Mouse (Mus musculus) MEL (cell line): ENCODE data around the gene Rcc1. TPM values are rescaled to one million over a fixed set of nuclear protein-coding genes. Genes with fewer than 3 reads are reported as not detected.

Experiments used
- DNase-seq: peaks from one replicate; pipeline ENCODE4 v3.0.0; 2011; ENCODE audit warnings: low read depth, low spot score
- H3K27ac ChIP-seq: 2 replicates; pipeline ENCODE4 v1.5.1; 2012; ENCODE audit warnings: low read depth, mild to moderate bottlenecking, control low read depth, low read length, moderate library complexity; ENCODE audit not compliant: control insufficient read depth
- H3K27me3 ChIP-seq, 2 experiments: fragments of 150-350 bp in 1 of 2; sonication (generic) in 1 of 2; 2 replicates each; pipeline ENCODE4 v1.6.1; 2012; ENCODE audit warnings: low read length in 2 of 2, mild to moderate bottlenecking in 2 of 2, improper control_type of control experiment in 1 of 2, moderate library complexity in 1 of 2; ENCODE audit not compliant: insufficient read depth in 2 of 2, control insufficient read depth in 1 of 2
- H3K36me3 ChIP-seq, 2 experiments: 2 replicates each; pipeline ENCODE4 v1.6.1; 2012 to 2014; ENCODE audit warnings: low read length in 2 of 2, improper control_type of control experiment in 1 of 2, inconsistent platforms in 1 of 2, mild to moderate bottlenecking in 1 of 2; ENCODE audit not compliant: insufficient read depth in 2 of 2, control insufficient read depth in 1 of 2
- H3K4me1 ChIP-seq, 2 experiments: fragments of 150-350 bp in 1 of 2; sonication (generic) in 1 of 2; 2 replicates each; pipeline ENCODE4 v1.6.1; 2012; ENCODE audit warnings: low read length in 2 of 2, improper control_type of control experiment in 1 of 2, mild to moderate bottlenecking in 1 of 2; ENCODE audit not compliant: insufficient read depth in 2 of 2, control insufficient read depth in 1 of 2
- H3K4me3 ChIP-seq, 2 experiments: fragments of 150-350 bp in 1 of 2; sonication (generic) in 1 of 2; 2 replicates each; pipeline ENCODE4 v1.5.1; 2012; ENCODE audit warnings: low read depth in 2 of 2, low read length in 2 of 2, mild to moderate bottlenecking in 2 of 2, moderate library complexity in 2 of 2, control low read depth in 1 of 2, improper control_type of control experiment in 1 of 2; ENCODE audit not compliant: control insufficient read depth in 1 of 2, insufficient read depth in 1 of 2
- H3K79me2 ChIP-seq: 2 replicates; pipeline ENCODE4 v1.6.1; 2012; ENCODE audit warnings: mild to moderate bottlenecking, low read length, moderate library complexity; ENCODE audit not compliant: control insufficient read depth, poor library complexity, insufficient read depth
- H3K9ac ChIP-seq: 2 replicates; pipeline ENCODE4 v1.6.1; 2012; ENCODE audit warnings: low read depth, mild to moderate bottlenecking, control low read depth, low read length, moderate library complexity; ENCODE audit not compliant: control insufficient read depth, poor library complexity, severe bottlenecking
- H3K9me3 ChIP-seq: fragments of 150-350 bp; sonication (generic); replicated peaks from 2 replicates; pipeline ENCODE4 v1.6.1; 2012; ENCODE audit warnings: mild to moderate bottlenecking, low read length, improper control_type of control experiment, moderate library complexity; ENCODE audit not compliant: insufficient read depth
- BHLHE40 ChIP-seq: IDR thresholded peaks from 2 replicates; pipeline ENCODE4 v1.6.1; 2012; ENCODE audit warnings: low read depth, mild to moderate bottlenecking, inconsistent platforms, low read length, improper control_type of control experiment, borderline replicate concordance
- E2F4 ChIP-seq: IDR thresholded peaks from 2 replicates; pipeline ENCODE4 v1.6.1; 2011; ENCODE audit warnings: low read depth, low read length, improper control_type of control experiment, borderline replicate concordance
- EP300 ChIP-seq, 2 experiments: IDR thresholded peaks; 2 replicates each; pipeline ENCODE4 v1.6.1; 2011; ENCODE audit warnings: improper control_type of control experiment in 2 of 2, low read length in 2 of 2, low read depth in 1 of 2, mild to moderate bottlenecking in 1 of 2
- ETS1 ChIP-seq: IDR thresholded peaks from 2 replicates; pipeline ENCODE4 v1.6.1; 2012; ENCODE audit warnings: low read depth, mild to moderate bottlenecking, inconsistent platforms, low read length, improper control_type of control experiment, moderate library complexity
- GATA1 ChIP-seq: IDR thresholded peaks from 2 replicates; pipeline ENCODE4 v1.6.1; 2011; ENCODE audit warnings: low read depth, low read length, improper control_type of control experiment
- HCFC1 ChIP-seq: IDR thresholded peaks from 2 replicates; pipeline ENCODE4 v1.6.1; 2012; ENCODE audit warnings: low read depth, mild to moderate bottlenecking, inconsistent platforms, low read length, improper control_type of control experiment, moderate library complexity
- JUND ChIP-seq: IDR thresholded peaks from 2 replicates; pipeline ENCODE4 v1.6.1; 2011; ENCODE audit warnings: low read depth, mild to moderate bottlenecking, improper control_type of control experiment, low read length
- MAFK ChIP-seq: IDR thresholded peaks from 2 replicates; pipeline ENCODE4 v1.6.1; 2011; ENCODE audit warnings: low read depth, mild to moderate bottlenecking, low read length, improper control_type of control experiment, borderline replicate concordance
- MAX ChIP-seq: IDR thresholded peaks from 2 replicates; pipeline ENCODE4 v1.6.1; 2011; ENCODE audit warnings: low read length, improper control_type of control experiment
- MEF2A ChIP-seq: IDR thresholded peaks from 2 replicates; pipeline ENCODE4 v1.6.1; 2014; ENCODE audit warnings: low read depth, mild to moderate bottlenecking, inconsistent platforms, low read length, improper control_type of control experiment; ENCODE audit not compliant: poor library complexity, insufficient replicate concordance, severe bottlenecking; ENCODE audit errors: extremely low read depth
- POLR2A ChIP-seq, 2 experiments: IDR thresholded peaks; 2 replicates each; pipeline ENCODE4 v1.6.1; 2011 to 2012; ENCODE audit warnings: low read length in 2 of 2, mild to moderate bottlenecking in 2 of 2, control low read depth in 1 of 2, improper control_type of control experiment in 1 of 2, low read depth in 1 of 2, moderate library complexity in 1 of 2; ENCODE audit not compliant: control insufficient read depth in 1 of 2, insufficient read depth in 1 of 2, poor library complexity in 1 of 2
- RCOR1 ChIP-seq: IDR thresholded peaks from 2 replicates; pipeline ENCODE4 v1.6.1; 2012; ENCODE audit warnings: low read depth, mild to moderate bottlenecking, inconsistent platforms, low read length, improper control_type of control experiment
- SIN3A ChIP-seq: IDR thresholded peaks from 2 replicates; pipeline ENCODE4 v1.6.1; 2012; ENCODE audit warnings: low read length, improper control_type of control experiment, inconsistent platforms
- TAL1 ChIP-seq: IDR thresholded peaks from 2 replicates; pipeline ENCODE4 v1.6.1; 2012; ENCODE audit warnings: mild to moderate bottlenecking, inconsistent platforms, low read length, moderate library complexity, mixed read lengths
- TCF12 ChIP-seq: IDR thresholded peaks from 2 replicates; pipeline ENCODE4 v1.6.1; 2014; ENCODE audit warnings: low read depth, mild to moderate bottlenecking, inconsistent platforms, low read length, improper control_type of control experiment, moderate library complexity
- USF2 ChIP-seq, 2 experiments: IDR thresholded peaks; 2 replicates each; pipeline ENCODE4 v1.6.1; 2011 to 2012; ENCODE audit warnings: improper control_type of control experiment in 2 of 2, low read length in 2 of 2, borderline replicate concordance in 1 of 2, inconsistent platforms in 1 of 2, low read depth in 1 of 2, mild to moderate bottlenecking in 1 of 2; ENCODE audit not compliant: insufficient read depth in 1 of 2
- ZMIZ1 ChIP-seq: IDR thresholded peaks from 2 replicates; pipeline ENCODE4 v1.6.1; 2012; ENCODE audit warnings: low read depth, mild to moderate bottlenecking, inconsistent platforms, low read length, improper control_type of control experiment, moderate library complexity
- ZNF384 ChIP-seq: IDR thresholded peaks from 2 replicates; pipeline ENCODE4 v1.6.1; 2012; ENCODE audit warnings: low read depth, mild to moderate bottlenecking, inconsistent platforms, low read length, improper control_type of control experiment
- polyA plus RNA-seq, 2 experiments: library from polyadenylated mRNA; stranded (reverse) in 1 of 2; unstranded in 1 of 2; fragments of >175 nt in 1 of 2; fragments of >200 nt in 1 of 2; gene quantifications; 2 replicates each; pipeline versions ENCODE4 v1.2.1 to v1.2.4; 2012; ENCODE audit warnings: low replicate concordance in 2 of 2, low read depth in 1 of 2; ENCODE audit not compliant: insufficient read length in 2 of 2, insufficient read depth in 1 of 2, missing spikeins in 1 of 2
- total RNA-seq: library from RNA; depleted of rRNA; stranded (reverse); fragments of 300-350 nt; gene quantifications from 2 replicates; pipeline ENCODE4 v1.2.3, GENCODE M21; 2012

Rcc1 gene
- total and polyA plus RNA-seq, 3 experiments: 83.6 to 186 (median 147) TPM

DNA sequence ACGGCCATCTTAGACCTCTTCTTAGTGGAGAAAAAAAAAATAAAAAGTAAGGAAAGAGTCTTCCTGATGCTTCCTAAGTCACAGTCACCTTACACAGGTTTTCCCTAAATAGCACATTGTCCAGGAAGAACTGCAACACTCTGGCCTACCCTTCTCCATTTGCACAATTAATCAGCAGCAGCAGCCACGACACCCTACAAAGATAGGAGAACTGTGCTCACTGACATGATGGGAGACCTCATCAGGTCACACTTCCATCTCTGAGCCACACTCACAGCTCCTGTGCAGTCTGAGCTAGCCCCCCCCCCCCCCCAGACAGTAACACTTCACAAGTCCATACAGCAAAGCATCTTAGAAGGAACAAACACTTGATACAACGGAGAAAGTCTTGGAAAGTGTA, 43.7 kb upstream of the Rcc1 start:
- Histone ChIP-seq H3K27ac (peak overlapping the region; percentile 41), H3K4me3 (peak overlapping the region; percentile 41 to 75), H3K4me1 (peaks cover under 1 to 20% of the 10 kb centered on the region in 2 experiments), H3K9ac (peak overlapping the region; percentile 62), H3K27me3 (no peaks in the 10 kb centered on the region), H3K9me3 (no peaks in the 10 kb centered on the region), H3K79me2 (peaks cover 39% of the 10 kb centered on the region), H3K36me3 (peaks cover 0 to 26% of the 10 kb centered on the region in 2 experiments; a peak in 3 of 4 replicates)
- peak in 1 of 2 experiments; percentile 37; a peak in 1 of 4 replicates for TF ChIP-seq EP300 (IDR thresholded peaks at IDR 0.05; ENCODE audit: low read depth in 1 of 2, low read length in 2 of 2)
- TF ChIP-seq POLR2A (IDR thresholded peaks at IDR 0.05; ENCODE audit: control insufficient read depth in 1 of 2, insufficient read depth in 1 of 2, low read depth in 1 of 2, low read length in 2 of 2, poor library complexity in 1 of 2): no peak
- peak; percentile 20; the same call in 1 of the 2 replicates for TF ChIP-seq GATA1
- 0 out of 2 replicates have a peak, but pooled peaks have one; percentile 13 for TF ChIP-seq MEF2A
- TF ChIP-seq TCF12: peak; percentile 56
- TF ChIP-seq HCFC1: 0 out of 2 replicates have a peak, but pooled peaks have one; percentile 4
- 0 out of 2 replicates have a peak, but pooled peaks have one; percentile 31 for TF ChIP-seq MAX
- TF ChIP-seq ZMIZ1: no peak
- DNase-seq: peak; percentile 54

DNA sequence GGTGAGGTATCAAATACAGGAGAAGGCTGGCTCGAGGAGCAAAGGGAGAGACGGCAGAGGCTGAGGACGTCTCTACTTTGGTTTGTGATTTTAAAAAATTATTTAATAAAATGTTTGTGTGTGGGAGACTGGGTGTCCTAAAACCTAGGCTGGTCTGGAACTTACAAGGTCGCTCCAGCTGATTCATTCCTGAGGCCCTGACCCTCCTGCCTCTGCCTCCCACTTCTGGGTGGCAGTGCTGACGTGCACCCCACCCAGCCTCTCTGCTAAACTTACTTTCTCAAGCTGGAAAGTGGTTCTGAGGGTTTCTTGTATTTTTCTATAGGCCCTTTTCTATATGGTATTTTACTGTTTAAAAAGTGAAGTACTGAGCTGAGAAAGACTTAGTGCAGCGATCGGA, 42.8 kb upstream of the Rcc1 start:
- Histone ChIP-seq H3K4me3 (no peak overlapping the region; a peak in 1 of 4 replicates), H3K27ac (no peak overlapping the region), H3K9ac (peak overlapping the region; percentile 23; the same call in 1 of the 2 replicates), H3K79me2 (peaks cover 39% of the 10 kb centered on the region), H3K4me1 (peaks cover 3 to 20% of the 10 kb centered on the region in 2 experiments), H3K36me3 (peaks cover 0 to 29% of the 10 kb centered on the region in 2 experiments; a peak in 3 of 4 replicates), H3K9me3 (no peaks in the 10 kb centered on the region), H3K27me3 (no peaks in the 10 kb centered on the region)
- no peak for DNase-seq
- TF ChIP-seq ETS1 (no peak), JUND (no peak), SIN3A (no peak), RCOR1 (no peak), MAFK (no peak), ZNF384 (no peak), USF2 (IDR thresholded peaks at IDR 0.05; ENCODE audit: borderline replicate concordance in 1 of 2, insufficient read depth in 1 of 2, low read depth in 1 of 2, low read length in 2 of 2) (no peak), TAL1 (no peak), EP300 (IDR thresholded peaks at IDR 0.05; ENCODE audit: low read depth in 1 of 2, low read length in 2 of 2) (no peak), E2F4 (no peak), TCF12 (no peak), BHLHE40 (no peak), HCFC1 (no peak)
